Mouse (Mus musculus): ENCODE data around the gene Cldn15.

GRCm38 (mm10) chr5:136931896-136932295 lies 34.5 kb upstream of the Cldn15 start:
- TF ChIP-seq ELF1 (IDR thresholded peaks at IDR 0.05; ENCODE audit: low read depth, low read length) (no peak), CTCF (IDR thresholded peaks at IDR 0.05 in 2 of 3, conservative IDR thresholded peaks at IDR 0.05 in 1 of 3; ENCODE audit: control insufficient read depth in 1 of 3, insufficient read depth in 1 of 3, low read depth in 2 of 3, low read length in 3 of 3, poor library complexity in 1 of 3, severe bottlenecking in 1 of 3) (no peak), POLR2A (IDR thresholded peaks at IDR 0.05; ENCODE audit: control insufficient read depth in 1 of 2, insufficient read depth in 1 of 2, low read depth in 1 of 2, low read length in 2 of 2, poor library complexity in 1 of 2) (no peak), UBTF (IDR thresholded peaks at IDR 0.05; ENCODE audit: borderline replicate concordance, insufficient read depth, low read depth, low read length) (no peak), GATA1 (IDR thresholded peaks at IDR 0.05; ENCODE audit: low read depth, low read length) (no peak), EP300 (IDR thresholded peaks at IDR 0.05; ENCODE audit: low read depth in 1 of 2, low read length in 2 of 2) (no peak)

Data from MEL (cell line).